Mouse (Mus musculus) midbrain, embryonic 13.5 days (tissue): ENCODE results near the gene Ptprcap. TPM values are rescaled to one million over a fixed set of nuclear protein-coding genes. Genes with fewer than 3 reads are reported as not detected.

Source experiments
- polyA plus RNA-seq: library from polyadenylated mRNA; unstranded; fragments of >200 nt; fragmentation: Nextera tagmentation; extraction: Ambion mirVana; gene quantifications from 2 replicates; pipeline ENCODE4 v1.2.1, GENCODE M21; 2015

The Ptprcap gene
- polyA plus RNA-seq, 1 experiment from 2014 or later = 0.50 TPM

Other genes with a start within 250 kb of the Ptprcap start
- gene Tcirg1, start 246.5 kb upstream of the Ptprcap start, polyA plus RNA-seq = 7.4 and 10.9 TPM in 2 replicates
- 232 TPM in 2 replicates for gene Ndufs8, start 240.8 kb upstream of the Ptprcap start, polyA plus RNA-seq
- gene Aldh3b1, start 223.8 kb upstream of the Ptprcap start, polyA plus RNA-seq = 0.80 and 1.1 TPM in 2 replicates
- gene Unc93b1, start 218.4 kb upstream of the Ptprcap start, polyA plus RNA-seq = 5.6 and 8.1 TPM in 2 replicates
- gene Aldh3b3, start 195.0 kb upstream of the Ptprcap start, polyA plus RNA-seq = not detected in 2 replicates
- gene Aldh3b2, start 181.3 kb upstream of the Ptprcap start, polyA plus RNA-seq = 0.09 and 0.18 TPM in 2 replicates
- 1.2 and 1.5 TPM in 2 replicates for gene Acy3, start 167.0 kb upstream of the Ptprcap start, polyA plus RNA-seq
- not detected in 2 replicates for gene Tbx10, start 160.9 kb upstream of the Ptprcap start, polyA plus RNA-seq
- gene Nudt8, start 153.0 kb upstream of the Ptprcap start, polyA plus RNA-seq = 25.2 and 26.4 TPM in 2 replicates
- gene Gm49405, start 153.0 kb upstream of the Ptprcap start, polyA plus RNA-seq = 4.9 and 5.5 TPM in 2 replicates
- gene Doc2g, start 150.3 kb upstream of the Ptprcap start, polyA plus RNA-seq = 5.1 and 7.8 TPM in 2 replicates
- gene Ndufv1, start 140.8 kb upstream of the Ptprcap start, polyA plus RNA-seq = 203 and 210 TPM in 2 replicates
- gene Gstp1, start 115.6 kb upstream of the Ptprcap start, polyA plus RNA-seq = 372 and 375 TPM in 2 replicates
- 1.3 and 3.9 TPM in 2 replicates for gene Gstp2, start 107.6 kb upstream of the Ptprcap start, polyA plus RNA-seq
- not detected in 2 replicates for gene Gstp3, start 94.0 kb upstream of the Ptprcap start, polyA plus RNA-seq
- gene Cabp2, start 72.0 kb upstream of the Ptprcap start, polyA plus RNA-seq = not detected in 2 replicates
- gene Cdk2ap2, start 56.4 kb upstream of the Ptprcap start, polyA plus RNA-seq = 78.7 and 82.1 TPM in 2 replicates
- gene Pitpnm1, start 53.6 kb upstream of the Ptprcap start, polyA plus RNA-seq = 45.0 and 45.9 TPM in 2 replicates
- gene Aip, start 27.7 kb upstream of the Ptprcap start, polyA plus RNA-seq = 79.8 and 80.9 TPM in 2 replicates
- 0.05 and 0.08 TPM in 2 replicates for gene Gpr152, start 13.8 kb upstream of the Ptprcap start, polyA plus RNA-seq
- gene Cabp4, start 9.6 kb upstream of the Ptprcap start, polyA plus RNA-seq = 0.19 and 0.34 TPM in 2 replicates
- gene Coro1b, start 5.0 kb upstream of the Ptprcap start, polyA plus RNA-seq = 121 and 127 TPM in 2 replicates
- gene Rps6kb2, start 9.8 kb downstream of the Ptprcap start, polyA plus RNA-seq = 60.5 and 62.9 TPM in 2 replicates
- gene Carns1, start 21.9 kb downstream of the Ptprcap start, polyA plus RNA-seq = 4.2 and 4.8 TPM in 2 replicates
- 0.78 and 0.93 TPM in 2 replicates for gene Tbc1d10c, start 37.7 kb downstream of the Ptprcap start, polyA plus RNA-seq
- gene Ppp1ca, start 38.5 kb downstream of the Ptprcap start, polyA plus RNA-seq = 636 and 651 TPM in 2 replicates
- gene Rad9a, start 48.1 kb downstream of the Ptprcap start, polyA plus RNA-seq = 24.9 and 26.3 TPM in 2 replicates
- 0.64 and 0.70 TPM in 2 replicates for gene Clcf1, start 60.6 kb downstream of the Ptprcap start, polyA plus RNA-seq
- not detected in 2 replicates for gene AC109138.7, start 60.8 kb downstream of the Ptprcap start, polyA plus RNA-seq
- 14.5 and 15.3 TPM in 2 replicates for gene Pold4, start 78.3 kb downstream of the Ptprcap start, polyA plus RNA-seq
- gene Ssh3, start 115.6 kb downstream of the Ptprcap start, polyA plus RNA-seq = 6.0 and 8.7 TPM in 2 replicates
- gene Ankrd13d, start 129.5 kb downstream of the Ptprcap start, polyA plus RNA-seq = 23.4 and 27.8 TPM in 2 replicates
- 18.0 and 20.9 TPM in 2 replicates for gene Grk2, start 152.6 kb downstream of the Ptprcap start, polyA plus RNA-seq
- 37.5 and 43.0 TPM in 2 replicates for gene Kdm2a, start 244.7 kb downstream of the Ptprcap start, polyA plus RNA-seq